Mouse (Mus musculus): ENCODE measurements around the gene Pnkp. TPM values are rescaled to one million over a fixed set of nuclear protein-coding genes. Genes with fewer than 3 reads are reported as not detected.

Pnkp gene
- total RNA-seq, 2 experiments from 2014 or later: 43.4 to 69.8 TPM

GRCm38 (mm10) chr7:44852259-44853027, 4.5 kb upstream of the Pnkp start:
- ATAC-seq (replicated peaks; ENCODE audit: poor library complexity): no peak

- ATAC-seq (replicated peaks; ENCODE audit: poor library complexity): no peak
These were observed 3.9 kb upstream of the Pnkp start for GRCm38 (mm10) chr7:44853065-44853464.

GRCm38 (mm10) chr7:44853596-44854355, 3.2 kb upstream of the Pnkp start:
- no peak for ATAC-seq (replicated peaks; ENCODE audit: poor library complexity)

- ATAC-seq (replicated peaks; ENCODE audit: poor library complexity): peak; percentile 25; the same call in 1 of the 2 replicates
These were observed 2.4 kb upstream of the Pnkp start for GRCm38 (mm10) chr7:44854356-44855031.

- no peak for ATAC-seq (replicated peaks; ENCODE audit: poor library complexity)
These were observed 1.9 kb upstream of the Pnkp start for GRCm38 (mm10) chr7:44855036-44855435.

GRCm38 (mm10) chr7:44856265-44856916, 548 bp upstream of the Pnkp start:
- peak; percentile 6; the same call in 1 of the 2 replicates for ATAC-seq (replicated peaks; ENCODE audit: poor library complexity)

GRCm38 (mm10) chr7:44857905-44858304, 966 bp downstream of the Pnkp start:
- peak; percentile 43 for ATAC-seq (replicated peaks; ENCODE audit: poor library complexity)

- no peak for ATAC-seq (replicated peaks; ENCODE audit: poor library complexity)
These were observed 3.0 kb downstream of the Pnkp start for GRCm38 (mm10) chr7:44859896-44860295.

GRCm38 (mm10) chr7:44860576-44861428, 3.9 kb downstream of the Pnkp start:
- ATAC-seq (replicated peaks; ENCODE audit: poor library complexity): peak; percentile 50

GRCm38 (mm10) chr7:44861429-44861816, 4.5 kb downstream of the Pnkp start:
- no peak for ATAC-seq (replicated peaks; ENCODE audit: poor library complexity)

- no peak for ATAC-seq (replicated peaks; ENCODE audit: poor library complexity)
These were observed 5.5 kb downstream of the Pnkp start for GRCm38 (mm10) chr7:44862434-44862833.

GRCm38 (mm10) chr7:44863210-44863609, 6.3 kb downstream of the Pnkp start:
- no peak for ATAC-seq (replicated peaks; ENCODE audit: poor library complexity)

- no peak for ATAC-seq (replicated peaks; ENCODE audit: poor library complexity)
These were observed 7.1 kb downstream of the Pnkp start for GRCm38 (mm10) chr7:44863982-44864494.

- ATAC-seq (replicated peaks; ENCODE audit: poor library complexity): 0 out of 2 replicates have a peak, but pooled peaks have one; percentile 3
These were observed 7.9 kb downstream of the Pnkp start for GRCm38 (mm10) chr7:44864595-44865542.

- peak; percentile 40 for ATAC-seq (replicated peaks; ENCODE audit: poor library complexity)
These were observed 9.5 kb downstream of the Pnkp start for GRCm38 (mm10) chr7:44866276-44867009.

- ATAC-seq (replicated peaks; ENCODE audit: poor library complexity): no peak
These were observed 10.2 kb downstream of the Pnkp start for GRCm38 (mm10) chr7:44867010-44867702.

GRCm38 (mm10) chr7:44867802-44868201, 10.9 kb downstream of the Pnkp start:
- ATAC-seq (replicated peaks; ENCODE audit: poor library complexity): no peak

Data from megakaryocyte progenitor cell, adult 5-6 weeks (primary cell).